Mouse (Mus musculus) mouse embryonic stem cell (cell line): ENCODE results near the gene Exosc3.

Experiments used
- in situ Hi-C, 2 experiments: fragments of 300-500 bp; cut with MboI; formaldehyde crosslinking; loops; 1 replicate in 1 of 2; 3 replicates in 1 of 2; pipeline ENCODE4 v1.14.3; 2019 to 2020; ENCODE audit warnings: low sequenced_read_pairs in 2 of 2, low pct_unique_long_range_greater_than_20kb in 1 of 2, mixed read lengths in 1 of 2; ENCODE audit not compliant: unreplicated experiment in 1 of 2

The Exosc3 gene

GRCm38 (mm10) chr4:45296662-45297564, 45.6 kb downstream of the Exosc3 start, which contains the start of gene Trmt10b:
TSS of gene Trmt10b (plus strand) at chr4:45297127.
- in situ Hi-C loops = no loop called here

GRCm38 (mm10) chr4:45287906-45288305, 54.6 kb downstream of the Exosc3 start:
- in situ Hi-C loops = no loop called here

GRCm38 (mm10) chr4:45286318-45286717, 56.2 kb downstream of the Exosc3 start:
- in situ Hi-C loops = no loop called here

- in situ Hi-C loops = no loop called here
Observed at GRCm38 (mm10) chr4:45279981-45280548, 62.5 kb downstream of the Exosc3 start.

GRCm38 (mm10) chr4:45279292-45279691, 63.2 kb downstream of the Exosc3 start:
- in situ Hi-C loops = no loop called here

GRCm38 (mm10) chr4:45275770-45276169, 66.8 kb downstream of the Exosc3 start:
- in situ Hi-C loops = no loop called here

GRCm38 (mm10) chr4:45271041-45271452, 71.5 kb downstream of the Exosc3 start:
- in situ Hi-C loops = no loop called here

GRCm38 (mm10) chr4:45267883-45268282, 74.6 kb downstream of the Exosc3 start:
- in situ Hi-C loops = no loop called here
